Mouse (Mus musculus) spleen, postnatal 4 days (tissue): ENCODE measurements at regions not wholly inside any gene's neighbourhood (a gene's known extent, or its start where the extent isn't known, plus 50 kb on each side); places are given as distances from the start of the nearest gene placed in this dataset.

Experiments
- DNase-seq, 2 experiments: peaks; one replicate each; pipeline ENCODE4 v3.0.0; 2022; ENCODE audit warnings: low spot score in 2 of 2

DNA sequence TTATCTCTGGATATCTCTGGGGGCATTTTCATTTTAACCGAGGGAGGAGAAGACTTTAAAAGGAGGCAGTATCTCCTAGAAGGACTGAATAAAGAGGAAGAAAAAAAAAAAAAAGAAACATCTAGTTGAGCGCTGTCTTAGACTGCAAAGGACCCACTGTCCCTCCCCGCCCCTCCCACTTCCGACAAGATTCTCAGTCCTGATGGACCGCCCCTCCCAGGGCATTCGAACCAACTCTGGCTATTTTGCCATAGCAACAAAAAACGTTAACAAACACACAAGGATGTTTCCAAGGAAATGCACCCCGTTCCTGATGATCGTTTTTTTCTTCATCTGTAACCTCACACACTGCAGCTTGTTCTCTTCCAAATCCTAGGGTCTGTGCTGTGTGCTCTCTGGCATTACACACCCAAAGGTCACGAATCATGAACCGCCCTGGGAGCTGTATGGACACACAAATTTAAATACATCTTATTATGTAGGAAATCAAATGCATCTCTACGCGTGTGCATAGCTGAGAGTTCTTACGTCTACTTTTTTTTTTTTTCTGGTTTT is 75.8 kb downstream of the Rnd3 start:
- no peak for DNase-seq

DNA sequence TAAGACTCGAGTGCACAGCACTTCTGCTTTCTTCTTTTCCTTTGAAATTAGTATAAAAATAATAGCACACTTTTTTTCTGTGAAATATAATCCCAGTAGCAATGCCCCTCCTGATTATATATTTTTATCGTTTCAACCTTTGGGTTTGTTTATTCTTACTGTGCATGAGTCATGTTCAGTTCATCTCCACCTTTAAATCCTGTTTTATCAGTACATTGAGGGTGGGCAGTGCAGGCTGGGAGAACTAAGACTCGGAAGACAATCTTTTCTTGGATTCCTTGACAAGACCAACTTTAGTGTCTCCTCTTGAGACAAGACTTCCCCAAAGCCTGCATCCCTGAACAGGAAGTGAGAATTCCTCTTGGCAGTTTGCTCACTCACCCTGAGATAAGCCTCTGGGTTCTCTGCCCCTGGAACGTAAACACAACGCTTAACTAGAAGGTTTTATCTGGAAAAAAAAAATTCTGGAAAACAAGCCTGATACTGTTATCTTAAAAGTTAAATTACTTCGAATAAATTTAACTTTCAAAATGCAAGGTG is 76.5 kb downstream of the Rnd3 start:
- DNase-seq: no peak

DNA sequence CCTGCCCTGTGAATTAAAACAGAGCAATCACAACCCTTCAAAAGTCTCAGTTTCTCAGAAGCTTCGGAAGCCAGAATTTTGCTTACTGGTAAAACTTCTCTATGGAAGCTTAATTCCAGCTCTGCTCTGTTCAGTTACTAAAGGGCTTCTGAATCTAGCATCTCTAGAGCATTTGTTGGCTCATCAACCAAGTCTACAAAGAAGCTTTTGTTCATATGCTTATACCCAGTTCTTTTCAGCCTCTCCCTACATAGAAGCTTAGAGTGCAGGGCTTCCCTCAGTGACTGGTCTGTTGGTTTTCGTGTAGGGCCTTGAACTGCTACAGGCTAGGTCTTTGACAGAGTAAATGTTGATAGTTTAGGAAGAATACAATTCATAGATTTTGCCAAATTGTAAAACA is 78.0 kb downstream of the Rnd3 start:
- DNase-seq: peak in 1 of 2 experiments; percentile 7

DNA sequence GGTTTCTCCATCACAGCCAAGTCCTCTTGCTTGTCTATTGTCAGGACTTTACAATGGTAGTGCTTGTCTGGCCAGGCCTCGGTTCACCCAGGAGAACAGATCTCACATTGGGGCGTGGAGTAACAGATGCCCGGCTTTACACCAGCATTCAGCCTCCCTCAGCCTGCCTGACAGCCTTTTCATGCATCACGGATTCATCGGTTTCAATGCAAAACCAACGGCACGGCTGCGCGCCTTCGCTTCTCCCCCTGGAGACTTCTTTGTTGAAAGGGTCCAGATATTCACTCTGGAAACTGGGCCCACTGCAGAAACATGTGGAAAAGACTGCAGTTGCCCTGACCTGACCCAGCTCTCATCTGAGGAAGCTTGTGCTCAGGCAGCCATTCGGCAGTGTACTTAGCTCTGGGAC is 82.5 kb downstream of the Rnd3 start:
- peak in 1 of 2 experiments; percentile 53 for DNase-seq

DNA sequence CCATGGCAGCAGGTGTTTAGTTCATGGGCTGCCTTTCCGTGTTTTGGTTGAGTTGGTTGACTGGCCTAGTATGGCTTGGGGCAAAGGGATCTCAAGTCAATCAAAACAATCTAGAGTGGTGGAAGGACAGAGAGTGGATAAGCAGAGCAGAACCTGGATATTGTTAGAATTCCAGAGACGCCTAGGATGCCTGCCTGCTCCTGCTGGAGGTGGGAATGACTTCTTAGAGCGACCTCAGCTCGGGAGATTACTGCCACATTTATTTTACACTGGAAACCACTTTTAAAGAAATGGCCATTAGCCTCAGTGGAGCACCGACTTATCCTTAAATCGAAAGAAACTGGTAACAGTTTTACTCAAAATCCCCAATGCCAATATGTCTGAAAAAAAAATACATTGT is 83.1 kb downstream of the Rnd3 start:
- DNase-seq: no peak

DNA sequence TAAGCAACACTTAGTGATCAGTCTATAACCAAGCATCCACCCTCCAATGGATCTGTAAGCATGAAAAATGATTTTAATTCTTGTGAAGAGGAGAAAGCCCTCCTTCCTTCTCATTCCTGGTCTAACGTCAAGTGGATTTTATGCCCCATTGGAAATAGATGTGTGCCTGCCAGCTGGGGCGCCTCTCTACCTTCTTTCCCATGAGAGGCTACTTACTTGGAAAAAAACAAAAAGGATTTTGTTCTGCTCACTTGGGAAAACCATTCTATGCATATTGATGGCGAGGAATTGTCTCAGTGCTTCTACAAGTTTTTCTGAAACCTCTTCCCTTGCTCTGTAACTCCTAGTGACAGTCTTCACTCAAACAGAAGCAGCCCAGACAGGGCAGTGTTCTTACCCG is 84.1 kb downstream of the Rnd3 start:
- DNase-seq: no peak

DNA sequence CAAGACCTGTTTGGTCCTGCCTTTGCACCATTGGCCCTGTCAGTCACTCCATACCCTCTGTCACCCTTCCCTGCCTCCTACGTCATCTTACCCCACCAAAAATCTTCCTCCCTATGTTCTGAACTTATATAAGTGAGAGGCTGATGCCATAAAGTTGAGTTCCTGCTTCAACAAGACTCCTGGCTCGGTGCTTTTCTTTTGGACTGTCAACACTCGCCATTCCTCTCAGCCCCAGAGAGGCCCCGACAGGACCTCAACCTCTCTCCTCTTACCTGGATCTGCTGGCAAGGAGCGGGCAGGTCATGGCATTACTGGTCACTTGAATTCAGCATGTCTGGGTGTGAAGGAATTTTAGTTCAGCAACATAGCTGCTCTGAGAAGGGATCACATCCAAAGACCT is 86.9 kb downstream of the Rnd3 start:
- peak in 1 of 2 experiments; percentile 33 for DNase-seq

DNA sequence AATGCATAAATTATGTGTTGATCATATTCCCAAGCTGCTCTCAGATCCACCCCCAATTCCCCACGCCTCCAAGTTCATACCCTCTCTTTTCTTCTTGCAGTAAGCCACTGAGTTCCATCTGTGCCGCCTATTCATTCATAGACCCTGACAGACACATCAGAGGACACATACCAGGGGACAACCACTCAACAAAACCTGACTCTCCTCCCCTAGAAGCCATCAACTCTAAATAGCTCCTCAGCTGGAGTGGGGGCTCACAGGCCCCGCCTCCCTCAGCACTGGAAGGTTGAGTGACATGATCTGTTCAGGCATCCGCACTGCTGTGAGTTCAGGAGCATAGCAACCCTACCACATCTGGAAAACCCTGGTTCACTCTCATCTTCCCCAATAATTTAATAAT is 90.8 kb downstream of the Rnd3 start:
- DNase-seq: peak in 1 of 2 experiments; percentile 15

DNA sequence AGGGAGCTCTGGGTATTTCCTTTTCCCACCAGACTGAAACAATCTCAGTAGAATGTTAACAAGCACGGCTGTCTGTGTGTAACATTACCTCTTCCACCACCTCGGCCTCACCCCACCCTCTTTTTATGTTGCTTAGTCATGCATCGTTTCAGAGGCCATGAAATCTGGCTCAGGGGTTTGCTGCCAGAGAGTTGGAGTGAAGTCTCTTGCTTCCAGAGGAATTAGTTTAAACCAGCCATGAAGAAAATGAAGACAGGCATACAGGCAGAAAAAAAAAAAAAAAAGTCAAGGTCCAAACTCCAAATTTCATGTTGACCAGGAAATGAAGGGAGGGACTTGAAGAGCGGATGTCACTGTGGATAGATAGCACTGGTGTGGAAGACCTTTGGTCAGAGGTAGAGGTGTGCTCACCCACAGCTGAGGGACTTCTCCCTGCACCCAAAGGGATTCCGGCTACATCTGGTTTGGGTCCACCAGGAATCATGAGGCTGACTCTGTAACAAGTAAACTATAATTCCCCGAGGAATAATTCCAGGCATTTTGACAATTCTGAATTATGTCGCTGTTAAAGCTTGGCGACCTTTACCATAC is 92.7 kb downstream of the Rnd3 start:
- DNase-seq: no peak

DNA sequence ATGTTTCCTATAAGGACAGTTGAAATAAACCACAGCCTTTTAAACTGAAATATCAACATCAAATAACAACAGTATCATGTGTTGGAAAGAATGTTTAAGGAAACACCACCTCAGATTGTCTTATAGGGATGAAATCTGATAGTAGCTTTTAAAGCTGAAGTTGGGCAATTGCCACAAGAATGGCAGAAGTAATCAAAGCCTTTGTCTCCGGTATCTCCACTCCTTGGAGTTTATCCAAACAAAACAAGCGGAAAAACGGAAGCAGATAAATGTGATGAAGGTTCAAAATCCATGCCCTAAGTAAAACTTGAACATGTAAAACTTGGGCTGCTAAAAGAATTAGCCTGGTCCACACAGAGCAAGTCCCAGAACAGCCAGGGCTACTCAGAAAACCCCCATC is 93.6 kb downstream of the Rnd3 start:
- DNase-seq: no peak

DNA sequence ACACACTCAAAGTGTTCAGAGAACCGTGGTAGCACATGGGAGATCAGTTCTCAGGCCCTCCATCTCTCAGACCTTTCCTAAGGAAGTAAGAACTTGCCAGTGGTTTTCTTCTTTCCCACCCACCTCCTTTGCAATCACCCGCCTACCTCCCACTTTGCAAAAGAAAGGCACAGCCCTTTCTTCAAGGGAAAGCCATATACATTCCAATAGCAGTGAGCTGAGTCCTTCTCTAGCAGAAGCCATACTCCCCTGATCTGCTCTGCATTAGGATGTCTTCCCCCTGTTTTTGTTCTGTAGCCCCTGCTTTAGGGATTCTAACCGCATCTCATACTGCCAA is 99.1 kb downstream of the Rnd3 start:
- DNase-seq: peak in 1 of 2 experiments; percentile 5

DNA sequence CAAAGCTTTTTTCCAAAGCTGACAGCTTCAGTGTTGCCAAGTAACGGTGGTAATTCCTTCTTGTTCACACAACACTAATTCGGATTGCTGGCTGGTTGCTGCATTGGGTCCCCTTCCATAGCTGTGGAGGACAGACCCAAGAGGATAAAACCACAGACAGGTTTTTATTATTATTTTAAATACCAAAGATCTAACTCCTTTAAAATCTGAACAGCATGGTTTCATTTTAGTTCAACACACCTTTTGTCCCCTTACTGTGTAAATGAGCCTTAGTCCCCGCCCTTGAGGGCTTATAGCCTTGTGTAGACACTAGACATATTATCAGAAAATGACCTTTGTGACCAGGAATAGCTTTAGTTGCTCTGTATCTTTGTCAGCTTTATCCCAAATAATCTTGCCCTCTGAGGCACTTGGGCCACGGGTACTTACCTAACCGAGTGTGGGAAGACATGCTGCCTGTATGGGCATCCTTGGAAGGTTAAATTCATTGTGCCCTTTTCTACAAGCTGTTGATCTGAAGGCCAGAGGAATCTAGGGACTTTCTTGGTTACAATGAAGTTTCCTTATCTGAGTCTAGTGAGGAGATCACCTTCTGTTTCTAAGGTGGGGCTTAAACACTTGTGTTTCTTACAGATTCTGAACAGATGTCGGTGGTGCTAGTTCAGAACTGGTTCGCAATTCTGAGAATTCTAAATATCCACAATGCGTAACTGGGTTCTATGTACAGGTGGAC is 99.6 kb downstream of the Rnd3 start:
- DNase-seq: peak in 1 of 2 experiments; percentile 13

DNA sequence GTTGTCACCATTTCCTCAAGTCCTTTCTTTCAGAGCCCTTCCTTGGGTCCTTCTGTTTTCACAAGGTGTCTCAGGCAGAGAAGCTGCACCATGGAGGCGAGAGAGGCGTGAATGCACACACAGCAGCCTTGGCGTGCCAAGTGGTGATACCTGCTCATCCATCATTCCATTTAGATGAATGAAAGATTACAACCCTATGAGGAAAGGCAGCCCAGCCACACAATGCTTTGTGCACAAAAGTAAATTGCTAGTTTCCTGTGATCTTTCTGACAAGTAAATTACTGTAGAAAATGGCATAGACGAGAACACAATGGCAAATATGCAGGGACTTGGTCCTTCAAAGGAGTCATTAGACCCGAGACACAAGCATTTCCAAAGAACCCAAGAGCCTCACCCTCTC is 101.4 kb downstream of the Rnd3 start:
- no peak for DNase-seq

DNA sequence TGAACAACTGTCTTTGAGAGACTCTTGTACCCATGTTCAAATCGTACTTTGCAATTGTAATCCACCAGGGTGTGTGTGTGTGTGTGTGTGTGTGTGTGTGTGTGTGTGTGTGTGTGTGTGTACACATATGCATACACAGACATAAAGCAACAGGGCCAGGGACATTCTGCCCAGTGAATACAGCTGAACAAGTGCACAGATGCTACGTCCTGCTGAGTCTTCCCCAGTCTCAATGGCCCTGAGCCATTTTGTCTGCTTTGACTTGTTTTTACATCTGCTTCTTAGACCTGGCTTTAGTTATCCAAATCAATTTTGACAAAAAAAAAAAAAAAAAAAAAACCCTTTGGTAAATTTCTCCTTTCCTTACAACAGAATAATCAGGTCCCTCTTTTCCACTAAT is 103.3 kb downstream of the Rnd3 start:
- DNase-seq: no peak

DNA sequence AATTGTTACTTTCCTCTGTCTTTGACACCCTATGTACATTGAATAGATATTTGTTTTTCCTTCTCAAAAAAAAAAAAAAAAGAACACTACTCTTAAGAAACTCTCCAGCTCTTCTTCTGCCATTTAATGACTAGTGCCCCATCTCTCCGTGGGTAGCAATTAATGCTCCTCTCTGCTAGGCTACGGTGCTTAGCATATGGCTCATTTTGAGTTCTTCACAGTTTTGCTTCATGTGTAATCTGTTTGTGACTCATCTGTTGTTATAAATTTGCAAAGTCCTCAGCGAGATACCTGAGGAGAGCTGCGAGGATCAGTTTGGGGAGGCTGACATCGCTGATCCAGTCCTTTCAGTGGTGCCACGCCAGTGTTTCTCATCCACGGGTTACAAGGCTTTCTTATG is 107.8 kb downstream of the Rnd3 start:
- no peak for DNase-seq

DNA sequence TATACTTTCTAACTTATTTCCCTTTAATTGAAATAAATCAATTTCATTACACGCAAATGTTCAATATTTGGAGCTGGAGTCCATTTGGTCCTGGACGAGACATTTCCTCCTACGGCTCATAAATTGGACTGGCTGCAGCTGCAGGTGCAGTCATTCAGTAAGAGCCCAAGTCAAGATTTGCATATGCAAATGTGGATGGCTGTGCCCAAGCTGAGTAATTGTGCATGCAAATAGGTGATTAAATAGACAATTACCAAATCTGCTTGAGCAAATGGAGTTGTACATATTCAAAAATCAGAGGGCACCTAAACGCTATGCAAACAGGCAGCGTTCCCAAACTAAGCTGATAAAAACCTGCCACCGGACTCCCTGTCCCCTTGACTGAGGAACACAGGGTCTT is 110.2 kb downstream of the Rnd3 start:
- DNase-seq: no peak

DNA sequence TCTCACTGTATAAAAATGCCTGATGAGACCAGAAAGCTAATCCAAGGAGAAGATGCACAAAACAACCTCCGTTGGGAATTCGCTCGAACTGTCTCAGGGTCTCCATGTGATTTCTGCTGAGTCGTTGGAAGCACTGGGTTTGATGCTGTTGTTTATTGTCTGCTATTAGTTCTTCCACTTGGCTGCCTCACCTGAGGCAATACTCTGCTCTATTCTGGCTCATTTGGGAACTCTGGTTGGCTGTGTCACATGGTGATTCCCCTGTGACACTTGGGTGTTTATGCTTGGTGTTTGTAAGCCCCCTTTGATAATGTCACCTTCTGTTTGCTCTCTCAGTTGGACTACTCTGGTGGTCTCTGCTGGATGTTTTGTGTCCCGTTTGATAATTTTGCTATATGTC is 111.9 kb downstream of the Rnd3 start:
- no peak for DNase-seq

DNA sequence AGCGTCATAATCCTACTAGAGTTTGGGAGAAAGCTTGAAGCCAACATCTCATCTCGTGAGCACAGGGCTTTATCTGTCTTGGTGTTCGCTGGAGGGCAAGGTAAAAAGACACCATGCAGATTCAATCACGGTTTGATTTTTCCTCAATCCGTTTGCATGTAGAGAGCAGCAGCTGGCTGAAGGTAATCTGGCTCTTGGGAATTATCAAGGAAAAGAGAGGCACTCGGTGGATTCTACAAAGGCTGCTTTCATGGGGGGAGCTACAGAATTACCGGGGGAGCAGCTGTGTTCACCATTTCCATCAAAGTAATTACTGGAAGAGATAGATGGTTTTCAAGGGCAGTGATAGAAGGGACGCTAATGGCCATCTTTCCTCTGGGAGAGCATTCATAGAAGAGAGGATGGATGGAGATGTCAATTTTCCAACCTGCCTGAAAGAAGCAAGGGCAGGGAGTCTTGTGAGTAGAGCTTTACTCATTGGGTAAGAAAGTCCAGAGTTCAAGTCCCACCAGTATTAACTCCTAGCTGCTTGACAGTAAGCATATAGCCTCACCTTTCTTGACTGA is 112.6 kb downstream of the Rnd3 start:
- no peak for DNase-seq

DNA sequence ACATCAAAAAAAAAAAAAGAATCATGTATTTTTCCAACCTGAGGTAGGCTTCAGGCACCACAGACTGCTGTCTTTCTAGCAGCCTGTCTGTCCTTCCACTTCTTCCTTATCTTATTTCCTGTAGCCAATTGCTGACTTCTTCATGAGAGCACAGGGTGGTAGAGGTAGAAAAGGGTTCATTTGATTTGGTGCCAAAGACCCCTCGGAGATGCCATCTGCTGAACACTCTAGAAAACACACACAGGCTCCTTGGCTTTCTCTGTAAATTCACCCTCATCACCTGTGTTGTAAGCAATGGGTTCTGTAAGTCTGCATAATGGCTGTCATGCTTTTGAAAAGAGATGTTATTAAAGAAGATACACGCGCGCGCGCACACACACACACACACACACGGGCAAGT is 115.0 kb downstream of the Rnd3 start:
- no peak for DNase-seq

DNA sequence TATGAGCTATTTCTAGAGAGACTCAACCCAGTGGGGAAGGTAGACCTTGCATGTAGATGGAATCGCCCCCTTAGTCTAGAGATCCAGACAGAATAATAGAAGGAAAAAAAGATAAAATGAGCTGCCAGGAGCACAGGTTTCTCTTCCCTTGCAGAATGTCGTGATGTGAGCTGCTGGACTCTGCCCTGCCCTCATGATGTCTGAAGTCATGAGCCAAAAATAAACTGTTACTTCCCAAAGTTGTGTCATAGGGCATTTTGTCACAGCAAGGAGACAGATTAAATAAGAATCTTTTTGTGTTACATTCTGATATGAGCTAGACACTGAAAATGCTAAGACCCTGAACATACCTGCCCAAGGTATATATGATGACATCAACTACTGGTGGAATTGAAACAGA is 126.4 kb downstream of the Rnd3 start:
- no peak for DNase-seq

DNA sequence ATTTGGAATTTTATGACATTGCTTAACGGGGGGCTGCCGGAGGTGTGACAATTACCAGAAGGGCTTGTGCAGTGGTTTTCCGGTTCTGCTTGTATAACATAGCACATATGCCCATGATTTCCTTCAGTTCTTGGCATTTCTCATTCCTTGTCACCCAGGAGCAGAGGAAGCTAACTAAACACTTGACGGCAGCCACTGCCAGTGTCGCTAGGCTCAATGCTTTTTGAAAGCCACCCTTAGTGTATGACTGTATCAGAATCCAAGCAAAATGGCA is 132.8 kb downstream of the Rnd3 start:
- DNase-seq: no peak

DNA sequence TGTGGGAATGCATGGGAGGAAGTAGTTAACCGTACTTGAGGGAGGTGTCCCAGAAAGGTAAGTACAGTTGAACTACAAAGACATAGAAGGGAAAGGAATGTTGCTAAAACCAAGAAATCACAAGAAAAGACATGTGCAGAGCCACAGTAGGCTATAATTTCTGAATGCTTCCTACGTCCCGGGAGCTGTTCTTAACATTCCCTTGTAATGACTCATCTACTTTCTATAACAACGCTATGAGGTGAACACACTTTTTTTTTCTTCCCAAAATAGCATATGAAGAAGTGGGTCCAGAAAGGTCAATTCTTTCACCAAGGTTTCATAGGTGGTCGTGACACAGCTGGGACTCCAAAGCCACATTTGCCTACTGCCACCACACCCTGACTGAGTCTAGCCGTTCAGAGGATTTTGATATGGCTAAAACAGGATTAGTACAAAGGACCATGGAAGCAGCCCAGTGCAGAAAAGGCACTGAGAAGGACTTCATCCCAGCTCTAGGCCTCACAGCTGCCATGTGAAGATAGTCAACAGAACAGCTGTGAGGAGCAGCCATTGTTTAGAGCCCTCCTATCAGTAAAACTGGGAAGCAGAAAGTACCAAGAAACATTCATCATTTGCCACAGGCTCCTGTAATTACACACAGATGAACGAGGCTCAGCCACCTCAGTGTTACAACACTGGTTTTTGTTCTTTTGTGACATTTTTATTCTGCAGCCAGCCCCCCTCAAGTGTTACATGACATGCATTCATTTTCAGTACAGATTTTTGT is 133.4 kb downstream of the Rnd3 start:
- DNase-seq: no peak

DNA sequence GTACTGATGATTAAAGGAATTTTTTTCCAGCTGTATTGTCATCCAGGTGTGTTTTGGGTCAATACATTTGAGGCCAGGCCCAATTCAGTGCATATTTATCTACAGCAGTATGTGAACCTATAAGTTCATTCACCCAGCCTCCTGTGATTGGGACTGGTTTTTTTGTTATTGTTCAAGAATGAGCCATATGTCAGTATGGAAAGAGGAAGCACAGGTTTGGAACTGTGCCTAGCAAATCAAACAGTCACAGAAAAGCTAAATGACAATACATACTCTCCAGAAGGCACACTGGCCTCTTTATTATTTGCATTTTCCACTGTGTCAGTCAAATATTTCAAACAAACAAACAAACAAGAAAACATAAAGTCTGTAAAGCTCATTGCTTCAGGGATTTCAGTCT is 134.7 kb downstream of the Rnd3 start:
- no peak for DNase-seq
